Mouse (Mus musculus) splenic B cell, adult 2 months (primary cell): ENCODE measurements around the gene Trmt11.
"Not testable (repeated sequence)": the region's sequence is repeated elsewhere in the genome, so short reads cannot be mapped to it uniquely, and the experiment has no call there.

Experiments
- DNase-seq: peaks from one replicate; pipeline ENCODE4 v3.0.0-alpha.2; 2011; ENCODE audit warnings: low read depth, low spot score
- H3K27me3 ChIP-seq: 2 replicates; pipeline ENCODE4 v1.6.1; 2012; ENCODE audit warnings: mild to moderate bottlenecking, low read length, moderate library complexity, mixed read lengths; ENCODE audit not compliant: control insufficient read depth, poor library complexity, insufficient read depth, severe bottlenecking
- H3K36me3 ChIP-seq: 2 replicates; pipeline ENCODE4 v1.6.1; 2012; ENCODE audit warnings: mild to moderate bottlenecking, low read length, moderate library complexity, mixed read lengths; ENCODE audit not compliant: control insufficient read depth, poor library complexity, insufficient read depth, severe bottlenecking

Trmt11 gene

DNA sequence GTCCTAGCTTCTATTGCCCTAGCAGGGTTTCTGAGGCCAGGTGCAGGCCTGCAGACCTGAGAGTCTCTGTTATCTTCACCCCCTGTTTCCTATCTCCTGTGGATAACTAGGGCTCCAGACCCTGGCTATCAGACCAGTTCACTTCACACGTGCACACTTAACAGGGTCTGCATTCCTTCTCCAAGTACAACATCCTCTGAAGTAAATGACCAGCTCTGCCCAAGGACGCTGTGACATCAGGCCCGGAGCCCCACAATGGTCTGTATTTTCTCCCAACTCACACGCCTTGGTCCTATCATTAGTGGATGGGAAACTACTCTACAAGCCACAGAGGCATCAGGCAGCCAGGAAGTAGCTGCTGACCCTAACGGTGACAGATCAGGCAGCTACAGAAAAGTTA lies 81.4 kb downstream of the Trmt11 start:
- no peak for DNase-seq
- no peaks in the 10 kb centered on the region for H3K27me3 ChIP-seq
- H3K36me3 ChIP-seq, result no peaks in the 10 kb centered on the region

DNA sequence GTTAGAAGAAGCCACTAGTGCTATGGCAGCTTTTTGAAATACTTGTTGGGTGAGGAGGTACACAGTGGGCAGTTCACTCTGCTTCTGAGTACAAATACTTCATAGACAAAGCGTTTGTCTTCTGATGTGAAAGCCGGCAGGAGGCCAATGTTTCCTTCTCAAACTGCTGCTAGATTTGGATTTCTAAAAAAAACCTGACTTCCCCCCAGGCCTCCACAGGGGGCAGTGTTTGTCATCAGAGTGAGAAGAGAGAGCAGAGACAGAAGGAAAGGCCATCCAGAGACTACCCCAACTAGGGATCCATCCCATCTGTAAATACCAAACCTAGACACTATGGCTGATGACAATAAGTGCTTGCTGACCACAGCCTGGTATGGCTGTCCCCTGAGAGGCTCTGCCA lies 83.3 kb downstream of the Trmt11 start:
- DNase-seq, result no peak
- H3K36me3 ChIP-seq, result no peaks in the 10 kb centered on the region

GRCm38 (mm10) chr10:30516771-30517170 lies 83.8 kb downstream of the Trmt11 start:
- no peak for DNase-seq

More for the DNA sequence above, 83.3 kb downstream of the Trmt11 start:
- no peaks in the 10 kb centered on the region for H3K27me3 ChIP-seq

DNA sequence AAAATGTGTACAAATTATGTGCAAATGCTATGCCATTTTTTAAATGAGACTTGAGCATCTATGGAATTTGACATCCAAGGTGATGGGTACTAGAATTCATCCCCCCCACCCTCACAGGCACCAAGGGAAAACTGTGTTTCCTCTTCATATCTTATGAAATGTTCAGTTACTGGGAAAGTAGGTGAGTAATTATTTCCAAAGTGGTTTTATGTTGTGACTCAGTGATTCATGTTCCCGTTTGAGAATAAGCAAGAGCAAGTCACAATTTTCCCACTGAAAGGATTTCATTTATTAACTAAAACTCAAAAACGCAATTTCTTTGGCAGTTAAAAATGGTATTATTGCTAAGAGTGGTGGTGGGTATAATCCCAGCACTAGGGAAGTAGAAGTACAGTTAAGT lies 95.8 kb downstream of the Trmt11 start:
- no peak for DNase-seq
- Histone ChIP-seq H3K36me3 (no peaks in the 10 kb centered on the region), H3K27me3 (no peaks in the 10 kb centered on the region)

More at GRCm38 (mm10) chr10:30516771-30517170, 83.8 kb downstream of the Trmt11 start:
- no peaks in the 10 kb centered on the region for H3K27me3 ChIP-seq
- H3K36me3 ChIP-seq, result no peaks in the 10 kb centered on the region

DNA sequence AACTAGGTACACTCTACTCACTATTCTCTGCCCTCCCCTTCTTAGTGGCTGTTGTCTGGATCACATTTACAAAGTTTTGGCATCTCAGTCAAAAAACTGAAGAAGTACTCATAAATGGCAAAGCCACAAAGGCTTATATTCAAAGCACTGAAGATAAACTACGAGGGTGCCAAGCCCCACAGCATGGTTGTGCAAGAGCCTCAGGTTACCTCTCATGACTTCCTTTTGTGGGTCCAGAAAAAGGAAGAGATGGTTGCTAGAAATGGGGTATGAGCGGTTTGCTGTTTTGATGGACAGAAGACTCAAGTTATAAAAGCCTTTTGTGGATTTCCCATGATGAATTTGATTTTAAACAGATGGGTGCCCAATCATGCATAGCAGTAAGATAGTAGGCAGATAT lies 97.4 kb downstream of the Trmt11 start:
- H3K36me3 ChIP-seq, result no peaks in the 10 kb centered on the region
- no peaks in the 10 kb centered on the region for H3K27me3 ChIP-seq
- no peak for DNase-seq

DNA sequence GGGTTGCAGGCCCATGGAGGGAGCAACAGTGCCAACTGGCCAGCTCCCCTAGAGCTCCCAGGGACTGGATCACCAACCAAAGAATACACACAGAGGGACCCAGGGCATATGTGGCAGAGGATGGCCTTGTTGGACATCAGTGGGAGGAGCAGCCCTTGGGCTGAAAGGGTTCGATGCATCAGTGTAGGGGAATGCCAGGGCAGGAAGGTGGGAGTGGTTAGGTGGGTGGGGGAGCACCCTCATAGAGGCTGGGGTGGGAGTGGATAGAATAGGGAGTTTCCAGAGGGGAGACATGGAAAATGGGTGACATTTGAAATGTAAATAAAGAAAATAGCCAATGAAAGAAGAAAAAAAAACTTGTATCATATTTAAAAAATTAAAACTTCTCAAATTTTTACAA lies 97.8 kb downstream of the Trmt11 start:
- Histone ChIP-seq H3K27me3 (no peaks in the 10 kb centered on the region), H3K36me3 (no peaks in the 10 kb centered on the region)
- DNase-seq, result no peak

DNA sequence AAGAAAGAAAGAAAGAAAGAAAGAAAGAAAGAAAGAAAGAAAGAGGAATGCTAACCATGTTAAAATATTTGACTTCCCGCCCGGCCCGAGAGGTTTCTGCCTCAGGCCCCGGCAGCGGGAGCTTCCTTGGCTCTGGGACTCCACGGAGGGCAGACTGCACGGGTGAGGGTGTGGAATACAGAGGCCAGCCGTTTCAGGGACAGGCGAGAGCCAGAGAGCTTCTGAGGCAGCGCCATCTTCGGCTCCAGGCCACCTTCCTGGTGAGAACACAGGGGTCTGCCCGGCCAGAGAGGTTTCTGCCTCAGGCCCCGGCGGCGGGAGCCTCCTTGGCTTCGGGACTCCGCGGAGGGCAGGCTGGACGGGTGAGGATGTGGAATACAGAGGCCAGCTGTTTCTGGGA lies 102.3 kb downstream of the Trmt11 start:
- not testable (repeated sequence) for DNase-seq, H3K27me3 ChIP-seq, H3K36me3 ChIP-seq
